Mouse (Mus musculus): ENCODE measurements around the gene Mefv.
"Not testable (repeated sequence)": the region's sequence is repeated elsewhere in the genome, so short reads cannot be mapped to it uniquely, and the experiment has no call there.

DNA sequence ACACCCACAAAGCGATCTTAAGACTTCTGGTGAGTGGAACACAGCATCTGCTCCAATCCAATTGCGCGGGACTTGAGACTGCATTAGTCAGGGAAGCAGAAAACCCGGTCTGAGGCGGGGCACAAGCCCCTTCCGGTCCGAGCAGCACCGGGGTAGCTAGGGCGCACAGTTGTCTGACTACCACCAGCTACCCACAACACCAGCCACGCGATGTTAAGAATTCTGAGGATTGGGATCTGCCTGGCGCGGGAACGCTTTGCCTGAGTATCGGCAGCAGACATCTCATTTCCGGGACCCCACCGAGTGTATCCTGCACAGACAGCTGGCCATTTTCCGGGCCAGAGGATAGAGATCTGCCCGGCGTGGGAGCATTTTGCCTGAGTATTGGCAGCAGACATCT lies 28.3 kb downstream of the Mefv start:
- TF ChIP-seq POLR2A (IDR thresholded peaks at IDR 0.05; ENCODE audit: control insufficient read depth in 1 of 2, insufficient read depth in 1 of 2, low read depth in 1 of 2, low read length in 2 of 2, poor library complexity in 1 of 2); MYC (IDR thresholded peaks at IDR 0.05; ENCODE audit: low read depth, low read length); CTCF (IDR thresholded peaks at IDR 0.05 in 2 of 3, conservative IDR thresholded peaks at IDR 0.05 in 1 of 3; ENCODE audit: control insufficient read depth in 1 of 3, insufficient read depth in 1 of 3, low read depth in 2 of 3, low read length in 3 of 3, poor library complexity in 1 of 3, severe bottlenecking in 1 of 3); MEF2A (IDR thresholded peaks at IDR 0.05; ENCODE audit: extremely low read depth, insufficient replicate concordance, low read depth, low read length, poor library complexity, severe bottlenecking); GABPA (IDR thresholded peaks at IDR 0.05; ENCODE audit: low read depth, low read length); EP300 (IDR thresholded peaks at IDR 0.05; ENCODE audit: low read depth in 1 of 2, low read length in 2 of 2): not testable (repeated sequence)
